Mouse (Mus musculus): ENCODE results near the gene Sla2.
A peak's percentile ranks its signal among the peaks of the same experiment; 100 is the strongest.
"Not testable (repeated sequence)": the region's sequence is repeated elsewhere in the genome, so short reads cannot be mapped to it uniquely, and the experiment has no call there.

Gene Sla2

GRCm38 (mm10) chr2:156868994-156869393 lies 18.0 kb downstream of the Sla2 start:
- DNase-seq (ENCODE audit: low read depth, low spot score) = no peak

- no peak for DNase-seq (ENCODE audit: low read depth, low spot score)
Measured at GRCm38 (mm10) chr2:156864481-156864880, 22.5 kb downstream of the Sla2 start.

GRCm38 (mm10) chr2:156863487-156864160 lies 23.4 kb downstream of the Sla2 start:
- no peak for DNase-seq (ENCODE audit: low read depth, low spot score)

GRCm38 (mm10) chr2:156862772-156863486 lies 24.1 kb downstream of the Sla2 start, which contains the start of gene Rab5if:
Gene Rab5if, plus strand, starts transcription at chr2:156863128.
- peak; percentile 94 for DNase-seq (ENCODE audit: low read depth, low spot score)

GRCm38 (mm10) chr2:156862041-156862717 lies 24.8 kb downstream of the Sla2 start:
- DNase-seq (ENCODE audit: low read depth, low spot score) = no peak

GRCm38 (mm10) chr2:156858671-156859070 lies 28.3 kb downstream of the Sla2 start:
- DNase-seq (ENCODE audit: low read depth, low spot score) = no peak

GRCm38 (mm10) chr2:156857835-156858234 lies 29.2 kb downstream of the Sla2 start, which contains the start of gene 4930518I15Rik:
Gene 4930518I15Rik, minus strand, starts transcription at chr2:156857946.
- no peak for DNase-seq (ENCODE audit: low read depth, low spot score)

GRCm38 (mm10) chr2:156857385-156857791 lies 29.6 kb downstream of the Sla2 start:
- DNase-seq (ENCODE audit: low read depth, low spot score) = no peak

- no peak for DNase-seq (ENCODE audit: low read depth, low spot score)
Measured at GRCm38 (mm10) chr2:156856311-156856710, 30.7 kb downstream of the Sla2 start.

GRCm38 (mm10) chr2:156853999-156854771 lies 32.8 kb downstream of the Sla2 start:
- DNase-seq (ENCODE audit: low read depth, low spot score) = not testable (repeated sequence)

GRCm38 (mm10) chr2:156853584-156853983 lies 33.4 kb downstream of the Sla2 start:
- not testable (repeated sequence) for DNase-seq (ENCODE audit: low read depth, low spot score)

- no peak for DNase-seq (ENCODE audit: low read depth, low spot score)
Measured at GRCm38 (mm10) chr2:156850505-156850904, 36.5 kb downstream of the Sla2 start.

- DNase-seq (ENCODE audit: low read depth, low spot score) = no peak
Measured at GRCm38 (mm10) chr2:156848526-156849182, 38.3 kb downstream of the Sla2 start.

- DNase-seq (ENCODE audit: low read depth, low spot score) = no peak
Measured at GRCm38 (mm10) chr2:156847653-156848052, 39.3 kb downstream of the Sla2 start.

- no peak for DNase-seq (ENCODE audit: low read depth, low spot score)
Measured at GRCm38 (mm10) chr2:156844715-156845114, 42.3 kb downstream of the Sla2 start.

- no peak for DNase-seq (ENCODE audit: low read depth, low spot score)
Measured at GRCm38 (mm10) chr2:156843331-156843730, 43.7 kb downstream of the Sla2 start.

- no peak for DNase-seq (ENCODE audit: low read depth, low spot score)
Measured at GRCm38 (mm10) chr2:156842711-156843110, 44.3 kb downstream of the Sla2 start.

GRCm38 (mm10) chr2:156841841-156842706 lies 44.9 kb downstream of the Sla2 start:
- no peak for DNase-seq (ENCODE audit: low read depth, low spot score)

- no peak for DNase-seq (ENCODE audit: low read depth, low spot score)
Measured at GRCm38 (mm10) chr2:156841028-156841840, 45.8 kb downstream of the Sla2 start.

All from brain, embryonic 18.5 days (tissue).